Mouse (Mus musculus) left cerebral cortex, postnatal 10 days (tissue): ENCODE results near the gene Eef1e1. TPM values are rescaled to one million over a fixed set of nuclear protein-coding genes. Genes with fewer than 3 reads are reported as not detected.
"Not testable (repeated sequence)": the region's sequence is repeated elsewhere in the genome, so short reads cannot be mapped to it uniquely, and the experiment has no call there.

Source experiments
- DNase-seq, 2 experiments: peaks; one replicate each; pipeline ENCODE4 v3.0.0; 2021 to 2022; ENCODE audit warnings: low spot score in 2 of 2, mixed read lengths in 1 of 2; ENCODE audit errors: extremely low spot score in 1 of 2
- intact Hi-C: fragments of 180-260 bp; cut with DNase I; formaldehyde crosslinking; loops from one replicate; pipeline ENCODE4 v1.15.1; 2025
- total RNA-seq, 2 experiments: library from RNA; stranded (reverse); gene quantifications; 2 replicates each; pipeline ENCODE4 v1.2.3; 2021

Eef1e1 gene
- total RNA-seq, 2 experiments from 2014 or later, result 46.2 to 46.9 TPM

- no peak for DNase-seq
- intact Hi-C loops, result no loop called here
Measured at GRCm38 (mm10) chr13:38632556-38632955, 26.3 kb downstream of the Eef1e1 start.

DNA sequence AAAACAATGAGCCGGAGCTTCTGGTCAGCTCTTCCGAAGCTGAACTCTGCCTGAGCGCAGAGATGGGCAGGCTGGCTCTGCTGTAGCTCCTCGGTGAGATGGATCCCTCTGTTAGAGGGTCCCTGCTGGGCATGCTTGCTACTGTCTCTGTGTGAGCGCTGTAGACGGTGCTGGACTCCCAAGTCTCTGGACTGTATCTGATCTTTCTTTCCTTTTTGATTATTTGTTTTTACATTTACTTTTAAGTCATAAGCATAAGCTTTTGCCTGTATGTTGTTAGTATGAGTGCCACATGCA, 32.7 kb downstream of the Eef1e1 start:
- DNase-seq, result no peak
- intact Hi-C loops, result loop anchor here (10.0 kb wide), 1 partner anchor 561 kb away; no protein-coding TSS in a partner anchor

DNA sequence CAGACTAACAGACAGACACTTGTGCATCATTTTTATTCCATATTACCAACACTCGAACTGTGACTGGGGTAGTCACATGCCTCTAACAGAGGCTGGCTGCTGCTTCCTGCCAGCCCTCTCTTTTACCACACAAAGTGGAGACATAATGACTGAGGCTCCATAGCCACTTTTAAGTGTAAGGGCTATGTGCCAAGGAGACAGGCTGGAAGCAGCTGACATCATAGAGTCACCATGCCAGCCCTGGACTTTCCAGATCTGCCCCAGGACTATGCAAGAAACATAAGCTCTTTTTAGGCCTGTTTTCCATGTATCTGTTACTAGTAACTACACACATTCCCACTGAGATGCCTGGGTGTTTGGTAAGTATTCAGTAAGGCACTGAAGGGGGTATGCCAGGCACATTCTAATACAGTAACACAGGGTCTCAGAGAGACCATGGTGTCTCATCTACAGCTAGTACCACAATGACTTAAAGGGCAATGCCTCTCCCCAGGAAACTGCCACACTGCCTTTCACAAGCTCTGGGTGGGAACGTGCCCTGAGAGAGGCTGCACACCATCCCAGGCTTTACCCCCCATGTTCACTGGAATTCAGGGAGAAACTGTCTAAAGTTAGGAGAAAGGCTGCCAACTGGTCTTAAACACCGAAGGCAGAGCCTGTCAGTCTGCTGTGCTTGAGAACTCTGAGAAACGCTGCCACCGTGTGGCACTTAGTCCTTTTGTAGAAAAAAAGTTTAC, 33.2 kb downstream of the Eef1e1 start:
- peak in 1 of 2 experiments; percentile 43 for DNase-seq
- intact Hi-C loops, result loop anchor here (10.0 kb wide), 1 partner anchor 561 kb away; no protein-coding TSS in a partner anchor

- intact Hi-C loops, result loop anchor here (10.0 kb wide), 1 partner anchor 560 kb away; no protein-coding TSS in a partner anchor
- no peak for DNase-seq
Measured at GRCm38 (mm10) chr13:38624292-38624902, 34.5 kb downstream of the Eef1e1 start.

DNA sequence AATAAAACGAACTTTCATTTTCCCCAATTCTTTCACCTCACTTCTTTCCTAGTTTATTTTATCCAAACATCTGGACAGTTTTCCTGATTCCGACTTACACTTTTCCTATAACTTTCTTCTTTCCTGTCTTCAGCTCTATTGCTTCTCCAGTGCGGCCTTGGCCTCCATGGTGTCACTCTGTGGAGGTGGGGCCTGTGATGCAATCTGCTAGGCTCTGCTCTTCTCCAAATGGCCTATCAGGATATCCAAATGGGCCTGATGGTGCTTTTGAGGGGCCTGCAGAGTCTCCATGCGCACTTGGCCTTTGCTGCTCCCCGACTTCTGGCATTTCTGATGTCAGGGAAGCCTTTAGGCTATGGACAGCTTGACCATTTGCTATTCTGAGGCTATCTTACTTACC, 35.6 kb downstream of the Eef1e1 start:
- intact Hi-C loops, result loop anchor here (10.0 kb wide), 1 partner anchor 558 kb away; no protein-coding TSS in a partner anchor
- DNase-seq, result no peak

DNA sequence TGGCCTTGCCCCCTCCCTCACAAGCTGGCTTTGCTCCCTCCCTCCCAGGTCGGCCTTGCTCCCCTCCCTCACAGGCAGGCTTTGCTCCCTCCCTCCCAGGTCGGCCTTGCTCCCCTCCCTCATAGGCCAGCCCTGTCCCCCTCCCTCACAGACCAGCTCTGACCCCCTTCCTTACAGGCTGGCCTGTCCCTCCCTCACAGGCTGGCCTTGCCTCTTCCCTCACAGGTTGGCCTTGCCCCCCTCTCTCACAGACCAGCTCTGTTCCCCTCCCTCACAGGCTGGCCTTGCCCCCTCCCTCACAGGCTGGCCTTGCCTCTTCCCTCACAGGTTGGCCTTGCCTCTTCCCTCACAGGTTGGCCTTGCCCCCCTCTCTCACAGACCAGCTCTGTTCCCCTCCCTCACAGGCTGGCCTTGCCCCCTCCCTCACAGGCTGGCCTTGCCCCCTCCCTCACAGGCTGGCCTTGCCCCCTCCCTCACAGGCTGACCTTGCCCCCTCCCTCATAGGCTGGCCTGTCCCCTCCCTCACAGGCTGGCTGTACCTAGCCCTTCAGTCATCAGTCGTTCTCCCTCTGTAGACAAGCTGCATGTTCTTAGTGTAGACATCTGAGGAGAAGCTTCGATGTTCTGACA, 40.7 kb downstream of the Eef1e1 start:
- intact Hi-C loops, DNase-seq: not testable (repeated sequence)

GRCm38 (mm10) chr13:38616887-38617286, 42.0 kb downstream of the Eef1e1 start:
- intact Hi-C loops, result no loop called here

DNA sequence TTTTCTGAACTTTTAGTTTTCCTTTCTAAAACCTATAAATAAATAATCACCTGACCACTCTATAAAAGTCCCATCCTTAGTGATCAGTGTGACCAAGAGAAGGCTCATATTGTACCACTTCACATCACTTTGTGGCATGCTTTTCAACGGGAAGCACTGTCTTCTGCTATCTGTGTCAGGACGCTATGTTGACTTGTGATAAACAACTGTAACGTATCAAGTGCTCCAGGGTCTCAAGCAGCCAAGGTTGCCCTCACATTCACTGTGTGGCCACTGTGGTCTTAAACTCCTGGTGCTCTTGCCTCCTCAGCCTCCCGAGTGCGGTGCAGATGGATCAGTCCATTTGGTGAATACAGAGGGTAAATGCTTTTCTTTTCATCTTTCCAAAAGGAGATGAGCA, 43.2 kb downstream of the Eef1e1 start:
- intact Hi-C loops, result no loop called here
- no peak for DNase-seq

More at GRCm38 (mm10) chr13:38616887-38617286, 42.0 kb downstream of the Eef1e1 start:
- DNase-seq, result no peak

- intact Hi-C loops, result no loop called here
- DNase-seq, result no peak
Measured at GRCm38 (mm10) chr13:38614298-38614697, 44.6 kb downstream of the Eef1e1 start.

DNA sequence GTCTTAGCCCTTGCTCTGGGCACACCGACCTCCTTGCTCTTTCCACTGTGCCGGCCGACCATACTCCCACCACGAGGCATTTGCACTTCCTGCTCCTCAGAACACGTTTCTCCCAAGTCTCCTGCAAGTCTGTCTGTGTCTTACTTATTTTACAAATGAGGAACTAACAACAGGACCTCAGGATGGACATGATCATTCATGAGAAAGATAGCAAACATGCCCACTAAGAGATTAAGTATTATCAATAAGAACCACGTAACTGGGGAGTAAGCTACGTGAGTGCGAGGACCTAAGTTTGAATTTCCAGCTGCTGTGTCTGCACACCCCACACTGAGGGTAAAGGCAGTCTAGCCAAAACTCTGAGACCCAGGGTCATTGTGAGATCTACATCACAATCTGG, 45.3 kb downstream of the Eef1e1 start:
- DNase-seq, result no peak
- intact Hi-C loops, result no loop called here

GRCm38 (mm10) chr13:38612608-38613007, 46.2 kb downstream of the Eef1e1 start:
- intact Hi-C loops, result no loop called here

GRCm38 (mm10) chr13:38612179-38612578, 46.7 kb downstream of the Eef1e1 start:
- intact Hi-C loops, result no loop called here
- no peak for DNase-seq

More at GRCm38 (mm10) chr13:38612608-38613007, 46.2 kb downstream of the Eef1e1 start:
- no peak for DNase-seq

DNA sequence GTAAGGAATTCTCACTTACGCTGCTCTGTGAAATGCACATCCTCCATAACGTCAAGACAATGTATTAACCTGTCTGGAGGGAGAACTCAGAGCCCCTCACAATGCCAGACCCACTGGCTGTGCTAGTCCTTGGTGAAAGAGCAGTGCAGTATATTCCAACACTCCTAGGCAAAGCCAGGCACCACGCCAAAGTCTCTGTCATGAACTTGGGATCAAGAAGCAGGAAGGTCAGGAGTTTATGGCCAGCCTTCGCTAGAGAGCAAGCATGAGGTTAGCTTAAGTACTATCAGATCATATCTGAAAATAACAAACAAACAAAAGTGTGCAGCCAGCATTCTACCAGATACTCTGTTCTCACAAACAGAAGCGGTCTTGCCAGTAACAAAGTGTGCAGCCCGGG, 48.5 kb downstream of the Eef1e1 start:
- DNase-seq, result no peak
- intact Hi-C loops, result no loop called here

- DNase-seq, result no peak
- intact Hi-C loops, result no loop called here
Measured at GRCm38 (mm10) chr13:38607130-38607529, 51.7 kb downstream of the Eef1e1 start.

DNA sequence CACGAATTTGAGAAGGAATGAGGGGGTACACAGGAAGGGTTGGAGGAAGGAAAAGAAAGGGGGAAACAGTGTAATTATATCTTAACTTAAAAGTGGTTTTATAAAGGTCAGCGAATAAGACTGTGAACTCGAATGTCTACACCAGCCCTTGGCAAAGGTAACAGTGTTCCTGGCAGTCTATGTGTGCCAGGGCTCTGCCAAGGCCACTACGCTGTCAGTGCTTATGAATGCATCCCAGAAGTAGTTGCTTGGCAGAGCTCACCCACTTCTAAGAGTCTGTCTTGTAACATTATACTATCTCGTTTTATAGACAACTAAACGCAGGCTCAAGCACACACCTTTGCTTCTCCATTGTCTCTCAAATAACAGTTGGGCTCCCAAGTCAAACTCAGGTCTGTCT, 53.5 kb downstream of the Eef1e1 start:
- no peak for DNase-seq
- intact Hi-C loops, result no loop called here

DNA sequence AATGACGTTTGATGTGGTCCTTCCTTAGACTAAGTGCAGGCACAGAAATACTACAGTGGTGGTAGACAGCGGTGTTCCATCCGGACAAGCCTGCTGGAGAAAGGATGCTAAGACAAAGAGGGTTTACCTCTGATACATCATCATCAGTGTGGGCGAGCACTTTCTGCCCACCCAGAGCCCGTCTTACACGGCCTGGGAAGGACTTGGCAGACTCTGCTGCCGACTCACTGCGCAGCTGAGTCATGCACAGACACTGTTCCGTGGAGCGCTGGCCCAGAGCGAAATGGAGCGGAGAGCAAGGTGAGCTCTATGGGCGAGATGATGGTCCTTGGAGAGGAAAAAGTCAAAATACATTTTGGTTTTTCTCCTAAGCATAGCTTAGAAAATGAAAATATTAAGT, 55.9 kb downstream of the Eef1e1 start:
- no peak for DNase-seq
- intact Hi-C loops, result no loop called here

DNA sequence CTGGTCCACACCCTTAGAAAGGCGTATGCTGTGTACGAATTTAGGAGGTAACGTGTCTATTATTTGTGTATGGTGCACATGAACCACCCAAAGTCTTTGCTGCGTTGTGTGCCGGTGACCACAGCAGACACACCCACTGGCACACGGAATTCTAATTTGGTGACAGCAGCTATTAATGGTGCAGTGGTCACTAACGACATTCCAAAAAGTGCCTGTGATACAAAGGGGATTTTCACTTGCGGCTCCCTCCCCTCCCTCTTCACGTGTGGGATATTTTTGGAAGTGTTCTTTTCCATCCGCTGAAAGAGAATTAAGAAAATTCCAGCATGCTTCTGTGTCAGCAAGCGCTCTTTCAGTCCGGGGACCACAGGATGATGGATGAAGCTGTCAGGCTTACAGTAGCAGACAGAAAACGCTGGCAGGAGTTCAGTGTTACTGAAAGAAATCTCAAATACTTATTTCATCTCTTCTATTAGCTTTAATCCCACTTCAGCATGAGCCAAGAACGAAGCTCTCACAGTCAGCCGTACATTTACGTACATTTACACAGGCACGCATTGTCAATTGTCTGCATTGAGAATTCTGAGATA, 56.5 kb downstream of the Eef1e1 start:
- intact Hi-C loops, result no loop called here

GRCm38 (mm10) chr13:38600811-38601210, 58.0 kb downstream of the Eef1e1 start:
- intact Hi-C loops, result no loop called here
- DNase-seq, result no peak

More for the DNA sequence above, 56.5 kb downstream of the Eef1e1 start:
- DNase-seq, result no peak

DNA sequence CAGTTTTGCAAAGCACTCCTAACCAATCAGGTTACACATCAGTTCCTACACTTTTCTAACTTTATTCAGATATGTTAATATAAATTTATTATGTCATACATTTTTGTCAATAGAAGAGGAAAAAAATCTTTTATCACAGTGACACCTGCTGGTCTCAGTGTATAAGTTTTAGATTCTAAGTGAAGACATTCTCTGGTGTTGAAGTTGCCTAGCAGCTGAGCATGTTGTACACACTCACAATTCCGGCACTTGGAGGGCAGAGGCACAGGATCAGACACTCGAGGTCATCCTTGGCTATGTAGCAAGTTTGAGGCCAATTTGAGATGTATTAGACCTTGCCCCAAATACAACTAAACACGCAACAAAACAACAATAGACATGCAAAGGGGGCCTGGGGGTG, 61.8 kb downstream of the Eef1e1 start:
- DNase-seq, result no peak
- intact Hi-C loops, result loop anchor here (10.0 kb wide), 1 partner anchor 372 kb away; no protein-coding TSS in a partner anchor
